Mouse (Mus musculus) liver, embryonic 16.5 days (tissue): ENCODE results near the gene Hpcal1. TPM values are rescaled to one million over a fixed set of nuclear protein-coding genes. Genes with fewer than 3 reads are reported as not detected.
"Not testable (repeated sequence)": the region's sequence is repeated elsewhere in the genome, so short reads cannot be mapped to it uniquely, and the experiment has no call there.

Source experiments
- ATAC-seq: fragments of 200-750 bp; cut with Nextera tagmentation; 2 replicates; pipeline ENCODE4 v1.8.0; 2017; ENCODE audit warnings: low read depth, mild to moderate bottlenecking, moderate number of reproducible peaks, moderate library complexity
- H3K27ac ChIP-seq: fragments of 300-500 bp; sonication (generic); 2 replicates; pipeline ENCODE4 v1.5.1; 2014; ENCODE audit warnings: mild to moderate bottlenecking, low read length
- H3K27me3 ChIP-seq: fragments of 300-500 bp; sonication (generic); 2 replicates; pipeline ENCODE4 v1.6.1; 2014; ENCODE audit warnings: low read depth, low read length, mixed read lengths; ENCODE audit not compliant: control insufficient read depth, insufficient read depth
- H3K36me3 ChIP-seq: fragments of 300-500 bp; sonication (generic); 2 replicates; pipeline ENCODE4 v1.6.1; 2014; ENCODE audit warnings: mild to moderate bottlenecking; ENCODE audit not compliant: control insufficient read depth, insufficient read depth
- H3K4me1 ChIP-seq: fragments of 300-500 bp; sonication (generic); 2 replicates; pipeline ENCODE4 v1.6.1; 2014; ENCODE audit warnings: low read depth, low read length, mixed read lengths; ENCODE audit not compliant: control insufficient read depth
- H3K4me2 ChIP-seq: fragments of 300-500 bp; sonication (generic); 2 replicates; pipeline ENCODE4 v1.6.1; 2014; ENCODE audit warnings: low read depth, low read length, mixed read lengths
- H3K4me3 ChIP-seq: fragments of 300-500 bp; sonication (generic); 2 replicates; pipeline ENCODE4 v1.5.1; 2014; ENCODE audit warnings: low read depth, mild to moderate bottlenecking, low read length
- H3K9ac ChIP-seq: fragments of 300-500 bp; sonication (generic); 2 replicates; pipeline ENCODE4 v1.6.1; 2014; ENCODE audit warnings: low read depth, low read length
- H3K9me3 ChIP-seq: fragments of 300-500 bp; sonication (generic); replicated peaks from 2 replicates; pipeline ENCODE4 v1.6.1; 2016; ENCODE audit warnings: low read length; ENCODE audit not compliant: control insufficient read depth
- WGBS: fragments of 180-500 bp; shearing (Covaris S2); extraction: QIAGEN DNeasy Blood & Tissue Kit; methylation state at CpG from one replicate; pipeline ENCODE4 v1.1.7; 2014; ENCODE audit not compliant: insufficient replicate concordance; 5-methylcytosine and 5-hydroxymethylcytosine counted together
- polyA plus RNA-seq: library from polyadenylated mRNA; unstranded; fragments of >200 nt; fragmentation: Nextera tagmentation; extraction: Ambion mirVana; gene quantifications from 2 replicates; pipeline ENCODE4 v1.2.1, GENCODE M21; 2015

Gene Hpcal1
- polyA plus RNA-seq, 1 experiment from 2014 or later = 23.6 TPM

DNA sequence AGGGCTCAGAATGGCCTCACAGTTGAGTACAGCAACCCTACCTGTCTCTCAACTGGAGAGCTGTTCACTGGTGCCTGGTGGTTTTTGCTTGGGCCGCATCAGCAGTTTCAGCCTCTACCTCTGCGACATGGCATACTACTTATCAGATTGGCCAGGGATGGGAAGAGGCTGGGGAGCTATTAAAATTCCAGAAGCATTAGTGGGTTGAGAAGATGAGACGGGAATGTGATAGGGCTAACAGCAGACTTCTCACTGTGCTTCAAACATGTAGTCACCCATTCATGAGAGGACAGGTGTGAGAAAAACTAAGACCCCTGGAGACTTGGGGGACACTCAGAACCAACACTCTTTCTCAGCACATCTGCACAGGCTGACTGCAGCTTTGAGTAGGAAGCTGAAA, 59.1 kb downstream of the Hpcal1 start:
- WGBS = 47% methylated on average over 3 of the region's 3 CpGs
- Histone ChIP-seq H3K27me3 (no peaks in the 10 kb centered on the region), H3K4me2 (no peak overlapping the region), H3K36me3 (no peaks in the 10 kb centered on the region), H3K4me1 (peaks cover 39% of the 10 kb centered on the region), H3K9me3 (no peaks in the 10 kb centered on the region), H3K4me3 (no peak overlapping the region), H3K9ac (no peak overlapping the region), H3K27ac (no peak overlapping the region)
- no peak for ATAC-seq

DNA sequence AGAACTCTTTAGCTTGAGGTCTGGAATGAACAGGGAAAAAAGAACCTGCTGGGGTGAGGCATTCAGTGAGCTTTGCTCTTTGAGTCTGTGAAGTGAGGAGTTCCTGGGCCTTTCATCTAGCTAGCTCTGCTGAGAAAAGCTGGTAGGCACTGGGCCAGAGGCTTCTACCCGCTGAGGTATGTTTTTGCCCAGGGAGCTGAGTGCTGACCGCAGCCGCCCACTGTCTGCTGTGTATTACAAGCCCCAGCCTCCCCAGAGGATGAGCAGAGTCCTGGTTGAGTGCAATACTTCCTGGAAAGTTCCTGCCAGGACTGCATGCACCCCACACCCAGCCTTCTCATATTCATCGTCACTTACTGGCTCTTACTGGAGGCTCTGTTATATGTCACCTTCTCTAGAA, 59.8 kb downstream of the Hpcal1 start:
- no peak overlapping the region for H3K9ac ChIP-seq
- no peaks in the 10 kb centered on the region for H3K9me3 ChIP-seq
- H3K4me1 ChIP-seq = peaks cover 39% of the 10 kb centered on the region
- ATAC-seq = no peak
- H3K27ac ChIP-seq = no peak overlapping the region
- 50% methylated on average over 4 of the region's 4 CpGs for WGBS
- H3K4me3 ChIP-seq = no peak overlapping the region
- H3K4me2 ChIP-seq = no peak overlapping the region
- no peaks in the 10 kb centered on the region for H3K27me3 ChIP-seq
- no peaks in the 10 kb centered on the region for H3K36me3 ChIP-seq

DNA sequence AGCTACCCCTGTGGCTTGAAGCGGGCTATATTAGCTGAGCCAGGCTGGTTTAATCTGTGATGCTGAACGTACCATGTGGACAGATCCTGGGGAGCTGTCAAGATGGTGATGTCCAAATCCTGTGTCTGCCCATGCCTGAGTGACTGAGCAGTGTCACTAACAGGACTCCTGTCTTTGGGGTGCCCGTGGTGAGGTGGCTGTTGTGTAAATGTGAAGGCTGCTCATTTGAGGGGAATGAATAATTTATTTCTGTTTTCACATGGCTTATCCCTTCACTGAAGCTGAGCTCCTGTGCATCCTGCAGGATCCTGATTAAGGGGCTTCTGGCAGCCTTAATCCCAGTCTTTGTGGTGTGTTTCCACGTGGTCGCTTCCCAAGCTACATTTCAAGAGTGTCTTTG, 62.2 kb downstream of the Hpcal1 start:
- H3K9ac ChIP-seq = no peak overlapping the region
- peaks cover 20% of the 10 kb centered on the region for H3K4me1 ChIP-seq
- ATAC-seq = no peak
- H3K4me2 ChIP-seq = no peak overlapping the region
- H3K27ac ChIP-seq = no peak overlapping the region
- 56% methylated on average over 5 of the region's 5 CpGs for WGBS
- H3K4me3 ChIP-seq = no peak overlapping the region
- H3K27me3 ChIP-seq = no peaks in the 10 kb centered on the region
- H3K9me3 ChIP-seq = no peaks in the 10 kb centered on the region
- no peaks in the 10 kb centered on the region for H3K36me3 ChIP-seq

DNA sequence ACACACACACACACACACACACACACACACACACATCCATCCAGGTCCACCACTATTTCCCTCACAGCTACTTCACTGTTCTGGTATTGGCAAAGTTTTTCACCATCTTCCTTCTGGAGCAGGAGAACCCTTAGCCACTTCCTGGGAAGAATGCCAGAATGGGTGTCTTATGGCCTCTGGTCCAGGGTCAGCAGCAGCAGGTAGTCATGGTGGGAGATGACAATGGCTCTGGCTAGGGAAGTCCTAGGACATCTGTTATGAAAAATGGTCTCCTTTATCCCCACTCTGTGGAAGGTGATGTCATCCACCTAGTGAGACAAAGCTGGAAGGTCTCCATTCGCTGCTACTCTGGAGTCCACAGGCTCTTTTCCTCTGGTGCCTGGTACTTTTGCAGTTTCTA, 64.1 kb downstream of the Hpcal1 start:
- Histone ChIP-seq H3K9ac (no peak overlapping the region), H3K36me3 (no peaks in the 10 kb centered on the region), H3K4me1 (peaks cover 11% of the 10 kb centered on the region; the same call in 1 of the 2 replicates), H3K4me2 (no peak overlapping the region), H3K4me3 (no peak overlapping the region), H3K9me3 (no peaks in the 10 kb centered on the region), H3K27me3 (no peaks in the 10 kb centered on the region), H3K27ac (no peak overlapping the region)
- no peak for ATAC-seq
- WGBS = 80% methylated on average over 1 of the region's 1 CpGs

DNA sequence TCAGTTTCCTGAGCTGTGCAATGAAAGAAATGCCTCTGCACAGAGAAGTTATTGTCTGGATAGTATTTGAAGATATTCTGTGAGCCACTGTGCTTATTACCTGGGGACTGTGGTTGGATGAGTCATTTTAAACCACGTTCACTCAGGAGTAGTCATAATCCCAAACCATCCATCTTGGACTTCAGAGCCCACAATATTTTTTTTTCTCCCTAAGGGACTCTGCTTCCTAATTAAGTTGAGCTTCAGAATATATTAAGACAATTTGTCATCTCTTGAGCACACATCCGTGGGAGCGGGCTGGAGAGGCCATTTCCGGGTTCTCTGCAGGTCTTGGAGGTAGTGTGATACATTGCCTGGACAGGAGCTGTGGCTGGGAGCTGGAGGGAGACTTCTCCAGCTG, 66.2 kb downstream of the Hpcal1 start:
- Histone ChIP-seq H3K36me3 (no peaks in the 10 kb centered on the region), H3K9me3 (no peaks in the 10 kb centered on the region), H3K4me3 (no peak overlapping the region), H3K4me1 (no peaks in the 10 kb centered on the region), H3K4me2 (no peak overlapping the region), H3K27ac (no peak overlapping the region), H3K27me3 (no peaks in the 10 kb centered on the region), H3K9ac (no peak overlapping the region)
- 59% methylated on average over 4 of the region's 4 CpGs for WGBS
- ATAC-seq = no peak

DNA sequence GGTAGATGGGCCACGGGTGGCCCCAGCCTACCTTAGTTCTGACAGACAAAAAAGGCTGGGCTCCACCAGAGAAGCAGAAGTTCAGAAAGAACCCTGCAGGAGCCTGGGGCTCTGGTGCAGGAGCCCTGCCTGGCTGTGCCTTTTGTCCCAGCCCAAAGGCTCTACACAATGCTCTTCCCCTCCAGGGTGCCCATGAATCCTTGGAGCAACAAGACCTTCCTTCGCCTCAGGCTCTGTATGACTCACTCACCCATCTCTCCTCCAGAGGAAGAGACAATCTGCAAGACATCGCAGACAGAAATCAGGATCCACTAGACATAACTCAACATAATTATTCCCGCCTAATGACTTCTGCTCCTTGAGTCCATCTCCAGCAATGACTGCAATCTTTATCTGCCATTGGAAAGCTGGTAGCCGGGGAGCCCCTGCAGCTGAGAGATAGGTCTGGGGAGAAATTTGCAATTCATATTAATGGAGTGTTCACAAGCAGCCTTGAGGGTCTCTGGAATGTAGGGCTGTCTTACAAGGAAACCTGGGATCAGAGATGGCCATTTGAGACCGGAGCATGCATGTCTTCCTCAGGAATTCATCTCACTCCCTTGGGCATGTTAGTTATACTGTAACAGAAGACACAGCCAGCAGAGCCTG, 71.8 kb downstream of the Hpcal1 start:
- Histone ChIP-seq H3K4me3 (no peak overlapping the region), H3K4me1 (no peaks in the 10 kb centered on the region; the same call in 1 of the 2 replicates), H3K9me3 (no peaks in the 10 kb centered on the region), H3K27ac (no peak overlapping the region), H3K36me3 (no peaks in the 10 kb centered on the region), H3K9ac (no peak overlapping the region), H3K4me2 (no peak overlapping the region), H3K27me3 (no peaks in the 10 kb centered on the region)
- ATAC-seq = no peak
- WGBS = 53% methylated on average over 6 of the region's 6 CpGs

DNA sequence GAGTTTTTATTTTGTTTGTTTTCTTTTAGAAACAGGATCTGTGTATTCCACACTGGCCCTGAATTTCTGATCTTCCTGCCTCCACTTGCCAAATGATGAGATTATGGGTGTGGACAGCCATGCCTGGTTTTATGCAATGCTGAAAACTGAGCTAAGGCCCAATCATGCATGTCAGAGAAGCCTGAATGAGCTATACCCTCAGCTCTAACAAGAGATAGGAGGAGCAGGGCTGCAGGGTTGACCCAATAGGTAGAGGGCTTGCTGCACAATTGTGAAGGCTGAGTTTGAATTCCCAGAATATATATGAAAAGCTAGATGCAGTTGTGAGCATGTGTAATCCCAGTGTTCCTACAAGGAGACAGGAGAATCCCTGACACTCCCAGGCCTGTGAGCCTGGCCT, 72.4 kb downstream of the Hpcal1 start:
- no peaks in the 10 kb centered on the region for H3K9me3 ChIP-seq
- no peak overlapping the region for H3K27ac ChIP-seq
- H3K4me2 ChIP-seq = no peak overlapping the region
- no peaks in the 10 kb centered on the region for H3K36me3 ChIP-seq
- no peak for ATAC-seq
- no peaks in the 10 kb centered on the region for H3K27me3 ChIP-seq
- no peak overlapping the region for H3K9ac ChIP-seq
- no peaks in the 10 kb centered on the region; the same call in 1 of the 2 replicates for H3K4me1 ChIP-seq
- no peak overlapping the region for H3K4me3 ChIP-seq

DNA sequence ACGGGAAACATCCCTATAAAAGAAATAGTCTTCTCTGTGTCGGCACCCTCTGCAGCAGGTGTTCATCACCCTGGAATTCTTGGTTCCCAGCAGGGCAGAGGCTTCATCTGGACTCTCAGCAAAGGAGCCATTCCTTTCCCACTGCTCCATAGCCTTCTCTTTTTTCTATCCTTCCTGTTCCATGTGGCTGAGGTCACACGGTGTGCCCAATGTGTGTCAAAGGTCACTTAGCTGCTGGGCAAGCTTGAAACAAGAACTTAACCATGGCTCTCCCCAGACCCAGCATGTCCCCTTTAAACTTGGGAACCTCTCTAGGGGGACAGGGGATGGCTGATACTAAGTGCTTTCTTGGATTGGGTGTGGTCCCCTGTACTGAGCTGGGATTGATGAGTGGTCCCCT, 73.3 kb downstream of the Hpcal1 start:
- 66% methylated on average over 3 of the region's 3 CpGs for WGBS
- ATAC-seq = no peak
- no peaks in the 10 kb centered on the region for H3K9me3 ChIP-seq
- H3K27me3 ChIP-seq = no peaks in the 10 kb centered on the region
- no peaks in the 10 kb centered on the region; the same call in 1 of the 2 replicates for H3K4me1 ChIP-seq
- no peak overlapping the region for H3K27ac ChIP-seq
- H3K4me3 ChIP-seq = no peak overlapping the region
- H3K36me3 ChIP-seq = no peaks in the 10 kb centered on the region
- no peak overlapping the region for H3K4me2 ChIP-seq
- H3K9ac ChIP-seq = no peak overlapping the region

DNA sequence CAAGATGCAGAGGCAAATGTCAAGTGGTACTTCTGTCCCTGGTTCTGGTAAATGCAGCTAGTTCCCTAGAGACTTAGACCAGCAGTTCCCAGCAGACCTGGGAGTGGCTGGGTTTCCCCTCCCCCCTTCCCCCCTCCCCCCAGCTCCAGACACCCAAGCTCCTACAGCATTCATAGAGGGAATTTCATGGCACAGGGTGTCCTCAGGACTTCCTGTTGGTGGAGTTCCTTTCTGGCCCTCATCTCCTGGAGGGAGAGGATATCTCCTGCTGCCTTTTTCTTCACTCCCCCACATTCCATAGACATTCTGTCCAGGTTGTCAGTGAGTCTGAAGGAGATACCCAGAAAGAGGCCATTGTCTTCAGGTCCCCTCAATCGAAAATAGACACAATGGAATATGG, 76.9 kb downstream of the Hpcal1 start:
- H3K36me3 ChIP-seq, H3K27ac ChIP-seq, H3K4me3 ChIP-seq, H3K4me1 ChIP-seq, H3K9ac ChIP-seq, H3K27me3 ChIP-seq, H3K9me3 ChIP-seq, H3K4me2 ChIP-seq, ATAC-seq: not testable (repeated sequence)
- WGBS = 35% methylated on average over 1 of the region's 1 CpGs
